Mouse (Mus musculus) retina, embryonic 14.5 days (tissue): Measurements from ENCODE around the gene Armc7.
"Not testable (repeated sequence)": the region's sequence is repeated elsewhere in the genome, so short reads cannot be mapped to it uniquely, and the experiment has no call there.

Experiments used
- DNase-seq: peaks from one replicate; pipeline ENCODE4 v3.0.0-alpha.2; 2015; ENCODE audit warnings: low spot score

Gene Armc7

GRCm38 (mm10) chr11:115455619-115456018, 19.8 kb upstream of the Armc7 start:
- DNase-seq = no peak

GRCm38 (mm10) chr11:115456182-115456581, 19.3 kb upstream of the Armc7 start:
- DNase-seq = no peak

- no peak for DNase-seq
Measured at GRCm38 (mm10) chr11:115457405-115457804, 18.1 kb upstream of the Armc7 start.

- no peak for DNase-seq
Measured at GRCm38 (mm10) chr11:115460976-115461375, 14.5 kb upstream of the Armc7 start.

GRCm38 (mm10) chr11:115461846-115462242, 13.6 kb upstream of the Armc7 start:
- no peak for DNase-seq

GRCm38 (mm10) chr11:115462243-115462891, 13.1 kb upstream of the Armc7 start, which contains the start of gene Slc16a5:
Gene Slc16a5, plus strand, starts transcription at chr11:115462474.
- no peak for DNase-seq

- no peak for DNase-seq
Measured at GRCm38 (mm10) chr11:115463397-115463796, 12.1 kb upstream of the Armc7 start.

- DNase-seq = no peak
Measured at GRCm38 (mm10) chr11:115464851-115465250, 10.6 kb upstream of the Armc7 start.

GRCm38 (mm10) chr11:115467217-115467618, 8.2 kb upstream of the Armc7 start:
- peak; percentile 27 for DNase-seq

GRCm38 (mm10) chr11:115472183-115472582, 3.3 kb upstream of the Armc7 start:
- no peak for DNase-seq

GRCm38 (mm10) chr11:115473626-115474275, 1.7 kb upstream of the Armc7 start:
- DNase-seq = peak; percentile 99

- DNase-seq = no peak
Measured at GRCm38 (mm10) chr11:115475758-115476237, 331 bp downstream of the Armc7 start.

- DNase-seq = not testable (repeated sequence)
Measured at GRCm38 (mm10) chr11:115476630-115477029, 1.2 kb downstream of the Armc7 start.

- not testable (repeated sequence) for DNase-seq
Measured at GRCm38 (mm10) chr11:115477388-115477787, 1.9 kb downstream of the Armc7 start.

GRCm38 (mm10) chr11:115478296-115478938, 3.0 kb downstream of the Armc7 start:
- no peak for DNase-seq

GRCm38 (mm10) chr11:115481553-115482259, 6.2 kb downstream of the Armc7 start:
- no peak for DNase-seq

GRCm38 (mm10) chr11:115483278-115483677, 7.8 kb downstream of the Armc7 start:
- no peak for DNase-seq

- DNase-seq = peak; percentile 90
Measured at GRCm38 (mm10) chr11:115483726-115484125, 8.3 kb downstream of the Armc7 start.

GRCm38 (mm10) chr11:115485155-115485554, 9.7 kb downstream of the Armc7 start:
- no peak for DNase-seq

- no peak for DNase-seq
Measured at GRCm38 (mm10) chr11:115488551-115489104, 13.2 kb downstream of the Armc7 start.

- no peak for DNase-seq
Measured at GRCm38 (mm10) chr11:115490441-115491355, 15.2 kb downstream of the Armc7 start.
